Comparison of ENCODE assay signal across 21 mouse cellular contexts in genomic region chr3:107241389-107242094, GRCm38 (mm10). TPM values are rescaled to one million over a fixed set of nuclear protein-coding genes. Genes with fewer than 3 reads are reported as not detected.
A peak's percentile ranks its signal among the peaks of the same experiment; 100 is the strongest.
DNase-seq lines count a peak whose midpoint lies in the region; ATAC-seq and TF ChIP-seq lines count a peak whose summit lies in the region.
"Had no signal": no experiment of that assay in that cellular context is flagged by ENCODE, and none has a peak within 500 bp of the region (broad histone marks: within the 10 kb centered on the region; RNA-seq: fewer than 3 reads in every experiment).

No protein-coding gene starts in this region.

- TF ChIP-seq CTCF in lung, postnatal 0 days (IDR thresholded peaks at IDR 0.05) = no peak
- TF ChIP-seq CTCF in forebrain, postnatal 0 days (IDR thresholded peaks at IDR 0.05; ENCODE audit: low read depth) = no peak
- no peak for TF ChIP-seq CTCF in stomach, postnatal 0 days (IDR thresholded peaks at IDR 0.05; ENCODE audit: low read depth)

- 0 out of 2 replicates have a peak, but pooled peaks have one; percentile 32 for ATAC-seq in hindbrain, embryonic 12.5 days (ENCODE audit: low FRiP score)
- no peak for ATAC-seq in hindbrain, embryonic 14.5 days (ENCODE audit: low FRiP score)
- ATAC-seq in lung, postnatal 0 days = no peak
- ATAC-seq in forebrain, postnatal 0 days = peak; percentile 76
- ATAC-seq in stomach, postnatal 0 days (ENCODE audit: low FRiP score, low TSS enrichment) = peak; percentile 46
- ATAC-seq: activated CD4-positive, CD25-positive, alpha-beta regulatory T cell, adult 4 months had no signal

- no peaks in the 10 kb centered on the region for H3K9me3 ChIP-seq in hindbrain, embryonic 12.5 days (replicated peaks)
- no peaks in the 10 kb centered on the region for H3K9me3 ChIP-seq in hindbrain, embryonic 14.5 days (ENCODE audit: control insufficient read depth, low read length)
- H3K9me3 ChIP-seq in lung, postnatal 0 days (ENCODE audit: low read length) = no peaks in the 10 kb centered on the region
- no peaks in the 10 kb centered on the region for H3K9me3 ChIP-seq in forebrain, postnatal 0 days (ENCODE audit: low read length)
- H3K9me3 ChIP-seq in stomach, postnatal 0 days (ENCODE audit: control insufficient read depth, low read length) = no peaks in the 10 kb centered on the region
- H3K9me3 ChIP-seq: G1E had no signal

- no peak for DNase-seq in hindbrain, embryonic 14.5 days (ENCODE audit: low spot score)
- DNase-seq in lung, postnatal 0 days (ENCODE audit: low spot score) = peak; percentile 12
- DNase-seq in lung, adult 18-20 months = no peak
- peak; percentile 26 for DNase-seq in forebrain, postnatal 0 days
- no peak for DNase-seq in stomach, postnatal 0 days (ENCODE audit: low spot score)
- no peak for DNase-seq in layer of hippocampus, postnatal 14 days (ENCODE audit: low spot score in 2 of 2)
- DNase-seq in cerebellum, postnatal 36 days = no peak
- DNase-seq: lung, postnatal 36 days; right cerebral cortex, postnatal 4 days had no signal

- H3K27me3 ChIP-seq in hindbrain, embryonic 12.5 days = peaks cover 13% of the 10 kb centered on the region
- no peaks in the 10 kb centered on the region; the same call in 1 of the 2 replicates for H3K27me3 ChIP-seq in hindbrain, embryonic 14.5 days (ENCODE audit: control insufficient read depth, insufficient read depth, low read length)
- no peaks in the 10 kb centered on the region for H3K27me3 ChIP-seq in lung, postnatal 0 days (replicated peaks; ENCODE audit: insufficient read depth, low read length)
- no peaks in the 10 kb centered on the region for H3K27me3 ChIP-seq in forebrain, postnatal 0 days (ENCODE audit: insufficient read depth, low read length)
- H3K27me3 ChIP-seq in stomach, postnatal 0 days (ENCODE audit: control insufficient read depth, insufficient read depth, low read length) = no peaks in the 10 kb centered on the region

- H3K4me3 ChIP-seq in hindbrain, embryonic 12.5 days = no peak overlapping the region
- H3K4me3 ChIP-seq in hindbrain, embryonic 14.5 days (replicated peaks; ENCODE audit: low read length) = no peak overlapping the region
- H3K4me3 ChIP-seq in lung, postnatal 0 days (ENCODE audit: low read depth, low read length) = no peak overlapping the region
- H3K4me3 ChIP-seq in forebrain, postnatal 0 days (ENCODE audit: low read depth, low read length) = no peak overlapping the region
- H3K4me3 ChIP-seq in stomach, postnatal 0 days (ENCODE audit: low read depth, low read length) = no peak overlapping the region
- H3K4me3 ChIP-seq: erythroblast, embryonic 14.5 days; layer of hippocampus, adult 2 months had no signal

- no peak overlapping the region for H3K9ac ChIP-seq in hindbrain, embryonic 12.5 days
- no peak overlapping the region for H3K9ac ChIP-seq in hindbrain, embryonic 14.5 days
- no peak overlapping the region for H3K9ac ChIP-seq in lung, postnatal 0 days (replicated peaks; ENCODE audit: low read depth)
- H3K9ac ChIP-seq in forebrain, postnatal 0 days = no peak overlapping the region
- no peak overlapping the region for H3K9ac ChIP-seq in stomach, postnatal 0 days (ENCODE audit: low read length)
- H3K9ac ChIP-seq: liver, embryonic 14.5 days had no signal

- no peak for TF ChIP-seq EP300 in lung, postnatal 0 days (IDR thresholded peaks at IDR 0.05)
- no peak for TF ChIP-seq EP300 in stomach, postnatal 0 days (optimal IDR thresholded peaks at IDR 0.05)

- no peak overlapping the region for H3K27ac ChIP-seq in hindbrain, embryonic 12.5 days
- H3K27ac ChIP-seq in hindbrain, embryonic 14.5 days = no peak overlapping the region
- no peak overlapping the region for H3K27ac ChIP-seq in lung, postnatal 0 days (ENCODE audit: low read length)
- H3K27ac ChIP-seq in forebrain, postnatal 0 days (ENCODE audit: low read depth, low read length) = no peak overlapping the region
- H3K27ac ChIP-seq in stomach, postnatal 0 days (replicated peaks) = peak overlapping the region; percentile 56
- H3K27ac ChIP-seq: layer of hippocampus, adult 2 months; liver, embryonic 14.5 days had no signal

- 0 out of 2 replicates have a peak, but pooled peaks cover 2% of the 10 kb centered on the region for H3K4me1 ChIP-seq in hindbrain, embryonic 12.5 days
- H3K4me1 ChIP-seq in hindbrain, embryonic 14.5 days (replicated peaks; ENCODE audit: control insufficient read depth, insufficient read depth, low read length) = no peaks in the 10 kb centered on the region; the same call in 1 of the 2 replicates
- H3K4me1 ChIP-seq in lung, postnatal 0 days (ENCODE audit: insufficient read depth, low read depth, low read length) = no peaks in the 10 kb centered on the region
- peaks cover 3% of the 10 kb centered on the region; the same call in 1 of the 2 replicates for H3K4me1 ChIP-seq in forebrain, postnatal 0 days (ENCODE audit: insufficient read depth)
- H3K4me1 ChIP-seq in stomach, postnatal 0 days (replicated peaks; ENCODE audit: control insufficient read depth, insufficient read depth) = no peaks in the 10 kb centered on the region

- H3K36me3 ChIP-seq in hindbrain, embryonic 12.5 days = no peaks in the 10 kb centered on the region
- H3K36me3 ChIP-seq in hindbrain, embryonic 14.5 days (replicated peaks; ENCODE audit: control insufficient read depth, insufficient read depth) = no peaks in the 10 kb centered on the region
- H3K36me3 ChIP-seq in lung, postnatal 0 days (ENCODE audit: insufficient read depth, low read length) = no peaks in the 10 kb centered on the region
- no peaks in the 10 kb centered on the region for H3K36me3 ChIP-seq in forebrain, postnatal 0 days (ENCODE audit: insufficient read depth)
- no peaks in the 10 kb centered on the region for H3K36me3 ChIP-seq in stomach, postnatal 0 days (ENCODE audit: control insufficient read depth, insufficient read depth, low read length)
- H3K36me3 ChIP-seq: G1E had no signal

- 39% methylated on average over 14 of the region's 14 CpGs for WGBS in hindbrain, embryonic 12.5 days
- WGBS in hindbrain, embryonic 14.5 days = 25% methylated on average over 14 of the region's 14 CpGs
- 51% methylated on average over 14 of the region's 14 CpGs for WGBS in lung, postnatal 0 days
- 12% methylated on average over 14 of the region's 14 CpGs for WGBS in forebrain, postnatal 0 days
- WGBS in stomach, postnatal 0 days = 47% methylated on average over 14 of the region's 14 CpGs

- no peak overlapping the region for H3K4me2 ChIP-seq in hindbrain, embryonic 12.5 days (replicated peaks)
- no peak overlapping the region; the same call in 1 of the 2 replicates for H3K4me2 ChIP-seq in hindbrain, embryonic 14.5 days (replicated peaks)
- H3K4me2 ChIP-seq in lung, postnatal 0 days (replicated peaks; ENCODE audit: low read depth, low read length) = no peak overlapping the region
- H3K4me2 ChIP-seq in forebrain, postnatal 0 days (ENCODE audit: low read depth) = no peak overlapping the region
- no peak overlapping the region for H3K4me2 ChIP-seq in stomach, postnatal 0 days (replicated peaks; ENCODE audit: low read depth)

RNA-seq across cellular contexts. Expression of gene Prok1, which starts 2.0 kb away (rescaled TPM):
- polyA plus RNA-seq in hindbrain, embryonic 12.5 days (2016; fragmentation: Nextera tagmentation; extraction: Ambion mirVana) = not detected in 2 replicates
- polyA plus RNA-seq in hindbrain, embryonic 14.5 days (2014; fragmentation: Nextera tagmentation; extraction: Ambion mirVana) = 0.23 TPM in 1 of 2 replicates, not detected in the other
- 0.12 TPM in 1 of 2 replicates, not detected in the other for polyA plus RNA-seq in lung, postnatal 0 days (2015; fragmentation: Nextera tagmentation; extraction: Ambion mirVana)
- 0.69 TPM in 1 of 2 replicates, not detected in the other for total RNA-seq in forebrain, postnatal 0 days (2014; rRNA removed)
- 0.15 TPM in 1 of 2 replicates, not detected in the other for polyA plus RNA-seq in forebrain, postnatal 0 days (2015; fragmentation: Nextera tagmentation; extraction: Ambion mirVana)
- 10.5 and 11.3 TPM in 2 replicates for polyA plus RNA-seq in stomach, postnatal 0 days (2015; fragmentation: Nextera tagmentation; extraction: Ambion mirVana)
- not detected for total RNA-seq in layer of hippocampus, postnatal 14 days (2021)
- total RNA-seq: gastrocnemius, adult 18-20 months; heart, adult 8-10 months; heart, postnatal 25 days; layer of hippocampus, adult 2 months; left cerebral cortex, postnatal 36 days had no signal
- polyA plus RNA-seq: C2C12; erythroblast, embryonic 14.5 days had no signal

RNA-seq across cellular contexts. Expression of gene A630076J17Rik, which starts 11.1 kb away (rescaled TPM):
- not detected in 2 replicates for polyA plus RNA-seq in hindbrain, embryonic 12.5 days (2016; fragmentation: Nextera tagmentation; extraction: Ambion mirVana)
- not detected in 2 replicates for polyA plus RNA-seq in hindbrain, embryonic 14.5 days (2014; fragmentation: Nextera tagmentation; extraction: Ambion mirVana)
- polyA plus RNA-seq in lung, postnatal 0 days (2015; fragmentation: Nextera tagmentation; extraction: Ambion mirVana) = not detected in 2 replicates
- total RNA-seq in forebrain, postnatal 0 days (2014; rRNA removed) = not detected in 2 replicates
- not detected in 2 replicates for polyA plus RNA-seq in forebrain, postnatal 0 days (2015; fragmentation: Nextera tagmentation; extraction: Ambion mirVana)
- 28.1 and 32.7 TPM in 2 replicates for polyA plus RNA-seq in stomach, postnatal 0 days (2015; fragmentation: Nextera tagmentation; extraction: Ambion mirVana)
- not detected for total RNA-seq in layer of hippocampus, postnatal 14 days (2021)
- total RNA-seq: G1E; gastrocnemius, adult 18-20 months; heart, adult 8-10 months; heart, postnatal 25 days; layer of hippocampus, adult 2 months; left cerebral cortex, postnatal 36 days had no signal
- polyA plus RNA-seq: activated CD4-positive, CD25-positive, alpha-beta regulatory T cell, adult 4 months; cortical plate, adult 2 months; erythroblast, embryonic 14.5 days; G1E; liver, embryonic 14.5 days had no signal

RNA-seq across cellular contexts. Expression of gene Cym, which starts 20.0 kb away (rescaled TPM):
- polyA plus RNA-seq in hindbrain, embryonic 12.5 days (2016; fragmentation: Nextera tagmentation; extraction: Ambion mirVana) = not detected in 2 replicates
- not detected in 2 replicates for polyA plus RNA-seq in hindbrain, embryonic 14.5 days (2014; fragmentation: Nextera tagmentation; extraction: Ambion mirVana)
- 0.36 and 0.41 TPM in 2 replicates for polyA plus RNA-seq in lung, postnatal 0 days (2015; fragmentation: Nextera tagmentation; extraction: Ambion mirVana)
- total RNA-seq in forebrain, postnatal 0 days (2014; rRNA removed) = not detected in 2 replicates
- polyA plus RNA-seq in forebrain, postnatal 0 days (2015; fragmentation: Nextera tagmentation; extraction: Ambion mirVana) = not detected in 2 replicates
- polyA plus RNA-seq in stomach, postnatal 0 days (2015; fragmentation: Nextera tagmentation; extraction: Ambion mirVana) = 69,611 and 75,506 TPM in 2 replicates
- not detected for total RNA-seq in layer of hippocampus, postnatal 14 days (2021)
- total RNA-seq: G1E; gastrocnemius, adult 18-20 months; heart, adult 8-10 months; layer of hippocampus, adult 2 months; left cerebral cortex, postnatal 36 days had no signal
- polyA plus RNA-seq: C2C12; erythroblast, embryonic 14.5 days; G1E had no signal

RNA-seq across cellular contexts. Expression of gene Lamtor5, which starts 37.1 kb away (rescaled TPM):
- 157 and 177 TPM in 2 replicates for polyA plus RNA-seq in hindbrain, embryonic 12.5 days (2016; fragmentation: Nextera tagmentation; extraction: Ambion mirVana)
- polyA plus RNA-seq in hindbrain, embryonic 14.5 days (2014; fragmentation: Nextera tagmentation; extraction: Ambion mirVana) = 184 and 218 TPM in 2 replicates
- polyA plus RNA-seq in lung, postnatal 0 days (2015; fragmentation: Nextera tagmentation; extraction: Ambion mirVana) = 201 and 215 TPM in 2 replicates
- total RNA-seq in forebrain, postnatal 0 days (2014; rRNA removed) = 76.1 and 77.0 TPM in 2 replicates
- polyA plus RNA-seq in forebrain, postnatal 0 days (2015; fragmentation: Nextera tagmentation; extraction: Ambion mirVana) = 188 and 228 TPM in 2 replicates
- polyA plus RNA-seq in stomach, postnatal 0 days (2015; fragmentation: Nextera tagmentation; extraction: Ambion mirVana) = 186 and 189 TPM in 2 replicates
- total RNA-seq in layer of hippocampus, postnatal 14 days (2021) = 10 to 100 TPM; 61.1 to 62.6 TPM

RNA-seq across cellular contexts. Expression of gene Slc16a4, which starts 49.5 kb away (rescaled TPM):
- 5.4 and 5.5 TPM in 2 replicates for polyA plus RNA-seq in hindbrain, embryonic 12.5 days (2016; fragmentation: Nextera tagmentation; extraction: Ambion mirVana)
- polyA plus RNA-seq in hindbrain, embryonic 14.5 days (2014; fragmentation: Nextera tagmentation; extraction: Ambion mirVana) = 2.5 and 3.5 TPM in 2 replicates
- 0.49 and 0.73 TPM in 2 replicates for polyA plus RNA-seq in lung, postnatal 0 days (2015; fragmentation: Nextera tagmentation; extraction: Ambion mirVana)
- 1.1 and 2.3 TPM in 2 replicates for total RNA-seq in forebrain, postnatal 0 days (2014; rRNA removed)
- polyA plus RNA-seq in forebrain, postnatal 0 days (2015; fragmentation: Nextera tagmentation; extraction: Ambion mirVana) = 2.1 and 2.3 TPM in 2 replicates
- polyA plus RNA-seq in stomach, postnatal 0 days (2015; fragmentation: Nextera tagmentation; extraction: Ambion mirVana) = 1.9 and 2.1 TPM in 2 replicates
- 1 to 10 TPM; 2.6 to 3.5 TPM for total RNA-seq in layer of hippocampus, postnatal 14 days (2021)
- polyA plus RNA-seq: erythroblast, embryonic 14.5 days; G1E had no signal

Comparison
In these comparisons a context has a peak if more than half of its experiments do, and no peak if none do; other contexts are left out.
1. ATAC-seq: peak in hindbrain, embryonic 12.5 days (single experiment), forebrain, postnatal 0 days (single experiment) and stomach, postnatal 0 days (single experiment); none in hindbrain, embryonic 14.5 days (single experiment) and lung, postnatal 0 days (single experiment).
2. DNase-seq: peak in lung, postnatal 0 days (single experiment) and forebrain, postnatal 0 days (single experiment); none in hindbrain, embryonic 14.5 days (single experiment), lung, adult 18-20 months (0 of 2), stomach, postnatal 0 days (single experiment), layer of hippocampus, postnatal 14 days (0 of 2) and cerebellum, postnatal 36 days (0 of 2).
3. RNA of gene A630076J17Rik, which starts 11.1 kb away (polyA plus RNA-seq): 28.1 to 32.7 TPM in stomach, postnatal 0 days; not detected in lung, postnatal 0 days, not detected in hindbrain, embryonic 14.5 days, not detected in hindbrain, embryonic 12.5 days and not detected in forebrain, postnatal 0 days; every median in the first group is over 10 times any median in the second.
4. RNA of gene Cym, which starts 20.0 kb away (polyA plus RNA-seq): 69,611 to 75,506 TPM in stomach, postnatal 0 days; 0.36 to 0.41 TPM in lung, postnatal 0 days, not detected in hindbrain, embryonic 12.5 days, not detected in hindbrain, embryonic 14.5 days and not detected in forebrain, postnatal 0 days; every median in the first group is over 1,000 times any median in the second.